Mouse (Mus musculus): ENCODE data around the gene Bsph2. TPM values are rescaled to one million over a fixed set of nuclear protein-coding genes. Genes with fewer than 3 reads are reported as not detected.

Gene Bsph2
- polyA plus RNA-seq (2015; fragmentation: Nextera tagmentation; extraction: Ambion mirVana), result not detected in 2 replicates

GRCm38 (mm10) chr7:13570967-13571366, at the start of gene Bsph2:
TSS of gene Bsph2 (minus strand) at chr7:13571067.

Other genes starting within 250 kb of the Bsph2 start
- 0.25 and 0.31 TPM in 2 replicates for gene Pla2g4c, start 246.4 kb downstream of the Bsph2 start, polyA plus RNA-seq (2015; fragmentation: Nextera tagmentation; extraction: Ambion mirVana)
- not detected in 2 replicates for gene Cabp5, start 172.9 kb downstream of the Bsph2 start, polyA plus RNA-seq (2015; fragmentation: Nextera tagmentation; extraction: Ambion mirVana)
- gene Bsph1, start 120.2 kb downstream of the Bsph2 start, polyA plus RNA-seq (2015; fragmentation: Nextera tagmentation; extraction: Ambion mirVana), result not detected in 2 replicates
- not detected in 2 replicates for gene Sult2a5, start 52.9 kb upstream of the Bsph2 start, polyA plus RNA-seq (2015; fragmentation: Nextera tagmentation; extraction: Ambion mirVana)
- not detected in 2 replicates for gene Sult2a2, start 162.4 kb upstream of the Bsph2 start, polyA plus RNA-seq (2015; fragmentation: Nextera tagmentation; extraction: Ambion mirVana)

Data from neural tube, postnatal 0 days (tissue).